Mouse (Mus musculus): ENCODE results near the gene Mybphl. TPM values are rescaled to one million over a fixed set of nuclear protein-coding genes. Genes with fewer than 3 reads are reported as not detected.
A peak's percentile ranks its signal among the peaks of the same experiment; 100 is the strongest.

Mybphl gene
- polyA plus RNA-seq, 1 experiment from 2014 or later = not detected

GRCm38 (mm10) chr3:108358445-108358844, 6.3 kb upstream of the Mybphl start:
- 74% methylated on average over 6 of the region's 6 CpGs for WGBS
- H3K9ac ChIP-seq (ENCODE audit: low read length) = no peak overlapping the region
- TF ChIP-seq EP300 (optimal IDR thresholded peaks at IDR 0.05) (no peak), CTCF (IDR thresholded peaks at IDR 0.05; ENCODE audit: low read depth) (no peak)
- no peak overlapping the region for H3K4me3 ChIP-seq (ENCODE audit: low read depth, low read length)
- no peak for ATAC-seq (ENCODE audit: low FRiP score, low TSS enrichment)
- no peak overlapping the region for H3K27ac ChIP-seq (replicated peaks)
- no peaks in the 10 kb centered on the region for H3K4me1 ChIP-seq (replicated peaks; ENCODE audit: control insufficient read depth, insufficient read depth)
- DNase-seq (ENCODE audit: low spot score) = no peak
- no peaks in the 10 kb centered on the region for H3K9me3 ChIP-seq (ENCODE audit: control insufficient read depth, low read length)
- no peak overlapping the region for H3K4me2 ChIP-seq (replicated peaks; ENCODE audit: low read depth)
- H3K27me3 ChIP-seq (ENCODE audit: control insufficient read depth, insufficient read depth, low read length) = no peaks in the 10 kb centered on the region
- peaks cover 3% of the 10 kb centered on the region for H3K36me3 ChIP-seq (ENCODE audit: control insufficient read depth, insufficient read depth, low read length)

GRCm38 (mm10) chr3:108360894-108361293, 3.8 kb upstream of the Mybphl start:
- Histone ChIP-seq H3K4me2 (replicated peaks; ENCODE audit: low read depth) (no peak overlapping the region), H3K9me3 (ENCODE audit: control insufficient read depth, low read length) (no peaks in the 10 kb centered on the region), H3K27me3 (ENCODE audit: control insufficient read depth, insufficient read depth, low read length) (no peaks in the 10 kb centered on the region), H3K27ac (replicated peaks) (no peak overlapping the region), H3K36me3 (ENCODE audit: control insufficient read depth, insufficient read depth, low read length) (no peaks in the 10 kb centered on the region; the same call in 1 of the 2 replicates), H3K9ac (ENCODE audit: low read length) (no peak overlapping the region), H3K4me1 (replicated peaks; ENCODE audit: control insufficient read depth, insufficient read depth) (no peaks in the 10 kb centered on the region), H3K4me3 (ENCODE audit: low read depth, low read length) (no peak overlapping the region)
- no peak for TF ChIP-seq CTCF (IDR thresholded peaks at IDR 0.05; ENCODE audit: low read depth)
- TF ChIP-seq EP300 (optimal IDR thresholded peaks at IDR 0.05) = no peak
- WGBS = 22% methylated on average over 7 of the region's 7 CpGs
- DNase-seq (ENCODE audit: low spot score) (no peak), ATAC-seq (ENCODE audit: low FRiP score, low TSS enrichment) (0 out of 2 replicates have a peak, but pooled peaks have one; percentile 25)

GRCm38 (mm10) chr3:108363626-108364025, 1.1 kb upstream of the Mybphl start:
- DNase-seq (ENCODE audit: low spot score) (no peak), ATAC-seq (ENCODE audit: low FRiP score, low TSS enrichment) (no peak)
- TF ChIP-seq CTCF (IDR thresholded peaks at IDR 0.05; ENCODE audit: low read depth) (no peak), EP300 (optimal IDR thresholded peaks at IDR 0.05) (no peak)
- H3K27me3 ChIP-seq (ENCODE audit: control insufficient read depth, insufficient read depth, low read length) = no peaks in the 10 kb centered on the region
- no peak overlapping the region for H3K9ac ChIP-seq (ENCODE audit: low read length)
- H3K4me2 ChIP-seq (replicated peaks; ENCODE audit: low read depth) = no peak overlapping the region
- H3K4me1 ChIP-seq (replicated peaks; ENCODE audit: control insufficient read depth, insufficient read depth) = no peaks in the 10 kb centered on the region
- H3K9me3 ChIP-seq (ENCODE audit: control insufficient read depth, low read length) = no peaks in the 10 kb centered on the region
- no peak overlapping the region for H3K4me3 ChIP-seq (ENCODE audit: low read depth, low read length)
- no peak overlapping the region for H3K27ac ChIP-seq (replicated peaks)
- WGBS = 62% methylated on average over 3 of the region's 3 CpGs
- no peaks in the 10 kb centered on the region for H3K36me3 ChIP-seq (ENCODE audit: control insufficient read depth, insufficient read depth, low read length)

- no peak overlapping the region for H3K4me3 ChIP-seq (ENCODE audit: low read depth, low read length)
- DNase-seq (ENCODE audit: low spot score) = no peak
- 56% methylated on average over 9 of the region's 9 CpGs for WGBS
- no peaks in the 10 kb centered on the region for H3K9me3 ChIP-seq (ENCODE audit: control insufficient read depth, low read length)
- no peaks in the 10 kb centered on the region for H3K27me3 ChIP-seq (ENCODE audit: control insufficient read depth, insufficient read depth, low read length)
- TF ChIP-seq EP300 (optimal IDR thresholded peaks at IDR 0.05) (no peak), CTCF (IDR thresholded peaks at IDR 0.05; ENCODE audit: low read depth) (no peak)
- no peak overlapping the region for H3K27ac ChIP-seq (replicated peaks)
- no peaks in the 10 kb centered on the region for H3K36me3 ChIP-seq (ENCODE audit: control insufficient read depth, insufficient read depth, low read length)
- H3K9ac ChIP-seq (ENCODE audit: low read length) = no peak overlapping the region
- no peaks in the 10 kb centered on the region for H3K4me1 ChIP-seq (replicated peaks; ENCODE audit: control insufficient read depth, insufficient read depth)
- no peak for ATAC-seq (ENCODE audit: low FRiP score, low TSS enrichment)
- no peak overlapping the region for H3K4me2 ChIP-seq (replicated peaks; ENCODE audit: low read depth)
These were observed 2.5 kb downstream of the Mybphl start for GRCm38 (mm10) chr3:108367173-108367572.

GRCm38 (mm10) chr3:108367828-108368227, 3.1 kb downstream of the Mybphl start:
- Histone ChIP-seq H3K27ac (replicated peaks) (no peak overlapping the region), H3K4me2 (replicated peaks; ENCODE audit: low read depth) (no peak overlapping the region), H3K36me3 (ENCODE audit: control insufficient read depth, insufficient read depth, low read length) (no peaks in the 10 kb centered on the region), H3K4me1 (replicated peaks; ENCODE audit: control insufficient read depth, insufficient read depth) (no peaks in the 10 kb centered on the region), H3K9ac (ENCODE audit: low read length) (no peak overlapping the region), H3K9me3 (ENCODE audit: control insufficient read depth, low read length) (no peaks in the 10 kb centered on the region), H3K27me3 (ENCODE audit: control insufficient read depth, insufficient read depth, low read length) (no peaks in the 10 kb centered on the region), H3K4me3 (ENCODE audit: low read depth, low read length) (no peak overlapping the region)
- no peak for DNase-seq (ENCODE audit: low spot score)
- no peak for TF ChIP-seq CTCF (IDR thresholded peaks at IDR 0.05; ENCODE audit: low read depth)
- no peak for TF ChIP-seq EP300 (optimal IDR thresholded peaks at IDR 0.05)
- 0 out of 2 replicates have a peak, but pooled peaks have one; percentile 56 for ATAC-seq (ENCODE audit: low FRiP score, low TSS enrichment)
- WGBS = 60% methylated on average over 3 of the region's 3 CpGs

- no peak for ATAC-seq (ENCODE audit: low FRiP score, low TSS enrichment)
These were observed 4.0 kb downstream of the Mybphl start for GRCm38 (mm10) chr3:108368721-108369120.

More at GRCm38 (mm10) chr3:108368721-108369120, 4.0 kb downstream of the Mybphl start:
- H3K4me3 ChIP-seq (ENCODE audit: low read depth, low read length) = no peak overlapping the region
- TF ChIP-seq EP300 (optimal IDR thresholded peaks at IDR 0.05) (no peak), CTCF (IDR thresholded peaks at IDR 0.05; ENCODE audit: low read depth) (no peak)
- 76% methylated on average over 5 of the region's 5 CpGs for WGBS
- H3K27me3 ChIP-seq (ENCODE audit: control insufficient read depth, insufficient read depth, low read length) = no peaks in the 10 kb centered on the region
- H3K9ac ChIP-seq (ENCODE audit: low read length) = no peak overlapping the region
- H3K36me3 ChIP-seq (ENCODE audit: control insufficient read depth, insufficient read depth, low read length) = no peaks in the 10 kb centered on the region
- H3K4me1 ChIP-seq (replicated peaks; ENCODE audit: control insufficient read depth, insufficient read depth) = no peaks in the 10 kb centered on the region
- no peak overlapping the region for H3K4me2 ChIP-seq (replicated peaks; ENCODE audit: low read depth)
- H3K27ac ChIP-seq (replicated peaks) = no peak overlapping the region
- no peak for DNase-seq (ENCODE audit: low spot score)
- no peaks in the 10 kb centered on the region for H3K9me3 ChIP-seq (ENCODE audit: control insufficient read depth, low read length)

Data from stomach, postnatal 0 days (tissue).